Mouse (Mus musculus): ENCODE measurements around the gene Gm10591. TPM values are rescaled to one million over a fixed set of nuclear protein-coding genes. Genes with fewer than 3 reads are reported as not detected.
"Not testable (repeated sequence)": the region's sequence is repeated elsewhere in the genome, so short reads cannot be mapped to it uniquely, and the experiment has no call there.

Gene Gm10591
- total RNA-seq (2021): not detected
- long read RNA-seq, experiment 1, transcript Gm10591-201 (4 exons, 402 nt): major isoform, 5 of 5 reads
- long read RNA-seq, experiment 1, partial matches to known transcripts: 0 of 5 reads
- long read RNA-seq, experiment 1, other reads (novel, unspliced or antisense): 0 of 5 reads
- long read RNA-seq, experiment 2, partial matches to known transcripts: 0 of 4 reads
- long read RNA-seq, experiment 2, other reads (novel, unspliced or antisense): 0 of 4 reads

GRCm38 (mm10) chr4:42611895-42612294 lies at the start of gene Gm10591:
TSS of gene Gm10591 (plus strand) at chr4:42612195.
- intact Hi-C loops (cut with DNase I); DNase-seq: not testable (repeated sequence)

DNA sequence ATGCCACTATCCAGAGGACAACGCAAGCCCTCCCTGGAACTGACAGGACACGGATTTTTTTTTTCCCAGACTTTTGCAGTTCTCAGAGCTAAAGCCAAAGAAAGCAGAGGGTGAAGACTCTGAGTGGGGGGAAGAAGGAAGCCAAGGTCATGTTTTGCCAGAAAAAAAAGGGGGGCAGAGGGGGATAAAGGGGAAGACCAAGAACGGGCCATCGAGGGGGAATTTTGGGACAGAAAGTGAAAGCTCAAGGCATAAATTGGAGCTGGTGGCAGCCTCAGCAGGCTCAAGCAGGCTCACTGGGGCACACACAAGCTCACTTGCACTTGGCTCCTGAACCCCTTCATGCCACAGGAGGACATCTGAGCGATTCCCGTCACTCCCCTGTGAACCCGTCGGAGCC lies 17.4 kb downstream of the Gm10591 start, which contains the start of gene Gm2564:
TSS of gene Gm2564 (plus strand) at position 301 of the 400 bp plus-strand sequence.
- DNase-seq; intact Hi-C loops (cut with DNase I): not testable (repeated sequence)

DNA sequence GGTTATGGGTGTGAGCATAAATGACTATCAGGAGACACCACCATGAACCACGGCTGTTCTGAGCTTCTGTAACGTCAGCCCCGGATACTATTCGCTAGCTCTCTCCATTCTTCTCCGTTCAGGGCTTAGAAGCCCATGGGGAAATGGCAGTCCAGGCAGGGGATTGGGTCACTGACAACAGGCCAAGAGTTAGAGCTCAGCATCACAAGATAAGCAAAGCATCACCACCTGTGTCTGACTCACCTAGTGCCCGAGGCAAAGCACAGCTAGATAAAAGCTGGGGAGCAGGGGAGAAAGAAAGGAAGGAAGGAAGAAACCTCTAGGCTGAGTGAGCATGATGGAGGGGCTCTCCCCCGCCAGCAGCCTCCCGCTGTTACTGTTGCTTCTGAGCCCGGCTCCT lies 43.0 kb downstream of the Gm10591 start, which contains the start of gene Ccl27b:
TSS of gene Ccl27b (plus strand) at position 301 of the 400 bp plus-strand sequence.
- DNase-seq; intact Hi-C loops (cut with DNase I): not testable (repeated sequence)

DNA sequence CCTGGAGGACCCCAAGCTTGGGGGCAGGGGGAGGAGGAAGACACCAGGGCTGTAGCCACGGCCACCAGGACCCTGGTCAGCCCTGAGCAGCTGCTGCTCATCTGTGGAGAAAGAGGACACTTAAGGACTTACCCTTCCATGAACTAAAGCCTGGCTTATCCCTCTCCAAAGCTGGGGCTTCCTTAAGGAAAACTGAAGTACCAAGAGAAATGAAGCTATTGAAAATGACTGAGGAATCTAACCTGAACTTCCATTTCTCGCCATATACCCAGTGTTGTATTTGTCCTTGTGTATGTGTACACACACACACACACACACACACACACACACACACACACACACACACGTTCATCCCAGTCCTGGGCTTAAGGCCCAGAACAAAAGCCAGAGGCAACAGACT lies 49.8 kb downstream of the Gm10591 start, which contains the start of gene Il11ra2:
TSS of gene Il11ra2 (minus strand) at position 101 of the 400 bp plus-strand sequence.
- intact Hi-C loops (cut with DNase I): not testable (repeated sequence)

More for the DNA sequence above, 49.8 kb downstream of the Gm10591 start, which contains the start of gene Il11ra2:
- not testable (repeated sequence) for DNase-seq

Other genes with a start within 250 kb of the Gm10591 start
- gene Gm21586, start 172.8 kb upstream of the Gm10591 start, total RNA-seq (2021): not detected
- not detected for gene Gm2163, start 145.4 kb upstream of the Gm10591 start, total RNA-seq (2021)
- not detected for gene Fam205a2, start 84.0 kb upstream of the Gm10591 start, total RNA-seq (2021)
- 1 to 10 TPM; 2.2 to 2.3 TPM for gene Gm2564, start 17.5 kb downstream of the Gm10591 start, total RNA-seq (2021)
- not detected for gene Ccl27b, start 43.1 kb downstream of the Gm10591 start, total RNA-seq (2021)
- not detected for gene Il11ra2, start 49.7 kb downstream of the Gm10591 start, total RNA-seq (2021)
- not detected for gene 4930578G10Rik, start 123.3 kb downstream of the Gm10591 start, total RNA-seq (2021)
- gene Ccl19, start 144.4 kb downstream of the Gm10591 start, total RNA-seq (2021): under 1 TPM; 0.50 to 0.66 TPM
- 10 to 100 TPM; 28.5 to 32.0 TPM for gene Ccl21a, start 161.8 kb downstream of the Gm10591 start, total RNA-seq (2021)
- gene Fam205a1, start 241.7 kb downstream of the Gm10591 start, total RNA-seq (2021): not detected
- gene Gm12394, start 244.6 kb downstream of the Gm10591 start, total RNA-seq (2021): not detected

Measured in heart, postnatal 14 days (tissue).